Mouse (Mus musculus) CD8-positive naive resting alpha-beta T cell, adult 2 months (primary cell): ENCODE measurements around the gene Il7r.

Experiments
- DNase-seq, 2 experiments: peaks; one replicate each; pipeline ENCODE4 v3.0.0; 2022; ENCODE audit warnings: low read depth in 2 of 2, low spot score in 2 of 2

Il7r gene

GRCm38 (mm10) chr15:9472167-9472566 is 57.8 kb downstream of the Il7r start:
- DNase-seq: peak; percentile 8 to 15

GRCm38 (mm10) chr15:9471053-9471685 is 58.8 kb downstream of the Il7r start:
- no peak for DNase-seq

- DNase-seq: no peak
Measured at GRCm38 (mm10) chr15:9464039-9464438, 65.9 kb downstream of the Il7r start.

GRCm38 (mm10) chr15:9463521-9464027 is 66.4 kb downstream of the Il7r start:
- DNase-seq: no peak
